Comparison of ENCODE assay signal across 8 mouse cellular contexts in the genomic region with DNA sequence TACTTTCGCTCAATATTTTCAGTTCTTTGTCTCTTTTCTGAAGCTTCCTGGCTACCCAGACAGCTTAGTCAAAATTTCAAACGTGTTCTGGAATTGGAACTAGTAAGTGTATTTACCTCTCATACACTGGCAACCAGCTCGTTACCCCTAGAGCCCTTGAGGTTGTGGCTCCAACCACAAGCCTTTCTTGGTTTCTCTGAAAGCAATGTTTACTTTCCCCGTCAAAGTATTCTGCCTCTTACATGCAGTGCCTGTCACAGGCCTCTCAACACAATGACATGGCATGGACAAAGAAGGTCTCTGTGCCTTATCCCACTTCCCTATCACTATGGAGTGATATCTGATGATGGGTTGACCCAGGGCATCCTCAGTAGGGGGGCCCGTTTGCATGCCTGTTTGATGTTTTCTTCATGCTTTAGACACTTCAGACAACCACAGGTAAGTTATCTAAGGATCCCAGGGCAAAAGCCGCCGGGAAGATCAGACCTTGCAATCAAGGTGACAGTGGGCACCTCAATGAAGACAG. TPM values are rescaled to one million over a fixed set of nuclear protein-coding genes. Genes with fewer than 3 reads are reported as not detected.
DNase-seq lines count a peak whose midpoint lies in the region; ATAC-seq and TF ChIP-seq lines count a peak whose summit lies in the region.

No protein-coding gene starts in this region.

- H3K36me3 ChIP-seq in forebrain, embryonic 11.5 days (ENCODE audit: control insufficient read depth, insufficient read depth, low read length), result no peaks in the 10 kb centered on the region
- no peaks in the 10 kb centered on the region for H3K36me3 ChIP-seq in liver, embryonic 13.5 days

- no peak for DNase-seq in gastrocnemius, adult 2 months
- DNase-seq in gastrocnemius, postnatal 4 days (ENCODE audit: low spot score in 2 of 2), result no peak
- no peak for DNase-seq in forebrain, embryonic 11.5 days (ENCODE audit: low spot score)
- DNase-seq in liver, embryonic 13.5 days, result no peak
- no peak for DNase-seq in frontal cortex, adult 2 months (ENCODE audit: extremely low spot score in 1 of 2, low spot score in 1 of 2)
- DNase-seq in MN1 (ENCODE audit: low spot score), result no peak

- peak overlapping the region; percentile 85 for H3K27ac ChIP-seq in gastrocnemius, adult 2 months
- no peak overlapping the region for H3K27ac ChIP-seq in forebrain, embryonic 11.5 days (ENCODE audit: low read depth, low read length)
- H3K27ac ChIP-seq in liver, embryonic 13.5 days, result peak overlapping the region; percentile 98
- H3K27ac ChIP-seq in olfactory bulb, adult 2 months (ENCODE audit: insufficient read depth, low read depth, low read length), result no peak overlapping the region

- intact Hi-C loops in gastrocnemius, adult 2 months (cut with DNase I), result loop anchor here (2.0 kb wide), 1 partner anchor 30 kb away; no protein-coding TSS in a partner anchor

- no peaks in the 10 kb centered on the region for H3K27me3 ChIP-seq in forebrain, embryonic 11.5 days (ENCODE audit: control insufficient read depth, insufficient read depth, low read length)
- H3K27me3 ChIP-seq in liver, embryonic 13.5 days, result no peaks in the 10 kb centered on the region

- peak overlapping the region; percentile 70 for H3K4me2 ChIP-seq in forebrain, embryonic 11.5 days (ENCODE audit: low read depth, low read length, severe bottlenecking)
- peak overlapping the region; percentile 90 for H3K4me2 ChIP-seq in liver, embryonic 13.5 days

- WGBS in forebrain, embryonic 11.5 days, result 48% methylated on average over 7 of the region's 7 CpGs
- WGBS in liver, embryonic 13.5 days (ENCODE audit: insufficient replicate concordance), result 23% methylated on average over 7 of the region's 7 CpGs
- WGBS in olfactory bulb, adult 2 months, result 26% methylated on average over 7 of the region's 7 CpGs

- TF ChIP-seq POLR2A in olfactory bulb, adult 2 months (IDR thresholded peaks at IDR 0.05; ENCODE audit: insufficient read depth, low read depth, low read length), result no peak

- peak overlapping the region; percentile 97 for H3K4me3 ChIP-seq in gastrocnemius, adult 2 months
- H3K4me3 ChIP-seq in forebrain, embryonic 11.5 days (ENCODE audit: low read depth, low read length), result peak overlapping the region; percentile 70
- peak overlapping the region; percentile 86 for H3K4me3 ChIP-seq in liver, embryonic 13.5 days (replicated peaks)
- H3K4me3 ChIP-seq in olfactory bulb, adult 2 months (ENCODE audit: insufficient read depth, low read depth, low read length), result peak overlapping the region; percentile 59

- no peaks in the 10 kb centered on the region for H3K4me1 ChIP-seq in forebrain, embryonic 11.5 days (replicated peaks; ENCODE audit: control insufficient read depth, insufficient read depth, low read length)
- peaks cover 67% of the 10 kb centered on the region for H3K4me1 ChIP-seq in liver, embryonic 13.5 days (replicated peaks)
- no peaks in the 10 kb centered on the region for H3K4me1 ChIP-seq in olfactory bulb, adult 2 months (ENCODE audit: control insufficient read depth, insufficient read depth, low read length)

- H3K9ac ChIP-seq in forebrain, embryonic 11.5 days (ENCODE audit: low read length), result peak overlapping the region; percentile 81
- peak overlapping the region; percentile 98 for H3K9ac ChIP-seq in liver, embryonic 13.5 days

- no peaks in the 10 kb centered on the region for H3K9me3 ChIP-seq in forebrain, embryonic 11.5 days (ENCODE audit: control insufficient read depth, low read length)
- H3K9me3 ChIP-seq in liver, embryonic 13.5 days (replicated peaks), result no peaks in the 10 kb centered on the region

- no peak for TF ChIP-seq CTCF in gastrocnemius, adult 2 months (IDR thresholded peaks at IDR 0.05)
- no peak for TF ChIP-seq CTCF in olfactory bulb, adult 2 months (IDR thresholded peaks at IDR 0.05; ENCODE audit: insufficient read depth, low read depth, low read length)

- peak; percentile 39 for ATAC-seq in CD4-positive, CD25-positive, alpha-beta regulatory T cell, adult 4 months
- peak; percentile 11; the same call in 1 of the 2 replicates for ATAC-seq in forebrain, embryonic 11.5 days (replicated peaks; ENCODE audit: low FRiP score)
- peak; percentile 14 for ATAC-seq in liver, embryonic 13.5 days (ENCODE audit: low read depth)

RNA-seq across cellular contexts. Expression of gene Nipa1, which starts 1.2 kb away (rescaled TPM):
- total RNA-seq in gastrocnemius, adult 2 months (2021), result 1 to 10 TPM; 2.5 to 3.5 TPM
- 1 to 10 TPM; 4.1 to 4.2 TPM for total RNA-seq in gastrocnemius, postnatal 4 days (2021)
- not detected for polyA plus RNA-seq in CD4-positive, CD25-positive, alpha-beta regulatory T cell, adult 4 months (2017; shearing (Covaris generic))
- polyA plus RNA-seq in forebrain, embryonic 11.5 days (2014; fragmentation: Nextera tagmentation; extraction: Ambion mirVana), result 7.3 and 9.6 TPM in 2 replicates
- 15.6 and 16.2 TPM in 2 replicates for polyA plus RNA-seq in liver, embryonic 13.5 days (2015; fragmentation: Nextera tagmentation; extraction: Ambion mirVana)
- 95.7 TPM in 1 of 2 replicates, not detected in the other for polyA plus RNA-seq in olfactory bulb, adult 2 months (2012; ENCODE audit: insufficient read depth, insufficient read length, low replicate concordance, missing spikeins)
- 23.8 and 31.2 TPM in 2 replicates for polyA plus RNA-seq in frontal cortex, adult 2 months (2012; rRNA removed)

RNA-seq across cellular contexts. Expression of gene Herc2, which starts 31.5 kb away (rescaled TPM):
- total RNA-seq in gastrocnemius, adult 2 months (2021), result 10 to 100 TPM; 44.5 to 63.8 TPM
- 10 to 100 TPM; 36.4 to 37.7 TPM for total RNA-seq in gastrocnemius, postnatal 4 days (2021)
- 10 to 100 TPM; 19.9 to 36.6 TPM for polyA plus RNA-seq in CD4-positive, CD25-positive, alpha-beta regulatory T cell, adult 4 months (2017; shearing (Covaris generic))
- polyA plus RNA-seq in forebrain, embryonic 11.5 days (2014; fragmentation: Nextera tagmentation; extraction: Ambion mirVana), result 27.1 and 30.1 TPM in 2 replicates
- polyA plus RNA-seq in liver, embryonic 13.5 days (2015; fragmentation: Nextera tagmentation; extraction: Ambion mirVana), result 15.6 and 15.7 TPM in 2 replicates
- polyA plus RNA-seq in olfactory bulb, adult 2 months (2012; ENCODE audit: insufficient read depth, insufficient read length, low replicate concordance, missing spikeins), result 28.0 and 109 TPM in 2 replicates
- 44.6 and 46.0 TPM in 2 replicates for polyA plus RNA-seq in frontal cortex, adult 2 months (2012; rRNA removed)

RNA-seq across cellular contexts. Expression of gene Nipa2, which starts 56.2 kb away (rescaled TPM):
- total RNA-seq in gastrocnemius, adult 2 months (2021), result 10 to 100 TPM; 31.7 to 32.6 TPM
- 10 to 100 TPM; 31.5 to 32.4 TPM for total RNA-seq in gastrocnemius, postnatal 4 days (2021)
- 10 to 100 TPM; 13.9 to 14.6 TPM for polyA plus RNA-seq in CD4-positive, CD25-positive, alpha-beta regulatory T cell, adult 4 months (2017; shearing (Covaris generic))
- 49.9 and 51.5 TPM in 2 replicates for polyA plus RNA-seq in forebrain, embryonic 11.5 days (2014; fragmentation: Nextera tagmentation; extraction: Ambion mirVana)
- polyA plus RNA-seq in liver, embryonic 13.5 days (2015; fragmentation: Nextera tagmentation; extraction: Ambion mirVana), result 24.9 and 29.3 TPM in 2 replicates
- polyA plus RNA-seq in olfactory bulb, adult 2 months (2012; ENCODE audit: insufficient read depth, insufficient read length, low replicate concordance, missing spikeins), result not detected in 2 replicates
- 24.8 and 25.8 TPM in 2 replicates for polyA plus RNA-seq in frontal cortex, adult 2 months (2012; rRNA removed)

Comparison
In these comparisons a context has a peak if more than half of its experiments do, and no peak if none do; other contexts are left out.
1. H3K27ac ChIP-seq: peak in gastrocnemius, adult 2 months (single experiment) and liver, embryonic 13.5 days (single experiment); none in forebrain, embryonic 11.5 days (single experiment) and olfactory bulb, adult 2 months (single experiment).
2. RNA of gene Nipa2, which starts 56.2 kb away (polyA plus RNA-seq): 49.9 to 51.5 TPM in forebrain, embryonic 11.5 days, 24.8 to 25.8 TPM in frontal cortex, adult 2 months, 24.9 to 29.3 TPM in liver, embryonic 13.5 days and 13.9 to 14.6 TPM in CD4-positive, CD25-positive, alpha-beta regulatory T cell, adult 4 months; not detected in olfactory bulb, adult 2 months; every median in the first group is over 10 times any median in the second.
3. Peak in every context shown above with its lines, with median percentiles within 50 percentile points of each other: H3K4me3 ChIP-seq and ATAC-seq.